Mouse (Mus musculus) stomach, postnatal 0 days (tissue): ENCODE measurements around the gene AY761185.

Experiments
- CTCF ChIP-seq: IDR thresholded peaks from 2 replicates; pipeline ENCODE4 v1.5.1; 2016; ENCODE audit warnings: antibody characterized with exemption, low read depth, mild to moderate bottlenecking, moderate library complexity
- EP300 ChIP-seq: optimal IDR thresholded peaks from 2 replicates; pipeline ENCODE3; 2016; ENCODE audit warnings: antibody characterized with exemption

DNA sequence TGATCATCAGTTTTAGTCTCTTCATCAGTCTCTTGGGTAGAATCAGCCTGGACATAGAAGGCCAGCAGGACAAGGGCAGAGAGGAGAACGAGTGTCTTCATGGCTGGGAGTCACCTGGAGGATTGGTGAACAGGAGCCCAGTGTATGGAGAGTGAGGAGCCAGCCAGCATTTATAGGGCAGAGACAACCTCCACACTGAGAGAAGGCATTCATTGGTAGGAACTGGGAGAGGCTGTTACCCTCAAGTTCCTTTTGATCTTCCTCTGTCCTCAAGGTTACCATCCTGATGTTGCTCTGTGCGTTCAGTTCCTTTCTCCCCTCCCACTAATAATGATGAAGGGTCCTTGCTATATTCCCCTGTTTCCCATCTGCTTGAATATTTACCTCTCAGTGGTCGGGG lies at the start of gene AY761185:
- TF ChIP-seq CTCF (no peak), EP300 (no peak)
